Mouse (Mus musculus): Measurements from ENCODE around the gene Habp2.
A peak's percentile ranks its signal among the peaks of the same experiment; 100 is the strongest.

Gene Habp2

DNA sequence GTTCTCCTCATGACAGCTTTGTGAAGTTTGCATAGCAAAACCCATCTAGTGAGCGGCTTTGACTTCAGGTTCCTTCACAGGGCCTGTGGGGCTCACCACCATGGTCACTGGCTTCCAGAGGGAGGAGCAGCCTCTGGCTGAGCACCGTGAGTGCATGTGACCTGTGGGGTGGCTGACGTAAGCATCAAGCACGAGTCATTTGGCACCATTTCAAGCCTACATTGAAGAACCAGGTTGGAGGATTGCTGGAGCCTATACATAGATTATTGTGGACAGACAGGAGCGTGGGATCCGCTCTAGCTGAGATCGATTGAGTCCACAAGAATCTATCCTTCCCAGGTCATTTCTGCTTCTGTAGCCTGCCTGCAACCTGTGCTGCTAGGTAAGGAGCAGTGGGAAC lies at the start of gene Habp2:
TSS of gene Habp2 (plus strand) at position 272 of the 400 bp plus-strand sequence.
- no peak for DNase-seq (ENCODE audit: low spot score in 2 of 2)

DNA sequence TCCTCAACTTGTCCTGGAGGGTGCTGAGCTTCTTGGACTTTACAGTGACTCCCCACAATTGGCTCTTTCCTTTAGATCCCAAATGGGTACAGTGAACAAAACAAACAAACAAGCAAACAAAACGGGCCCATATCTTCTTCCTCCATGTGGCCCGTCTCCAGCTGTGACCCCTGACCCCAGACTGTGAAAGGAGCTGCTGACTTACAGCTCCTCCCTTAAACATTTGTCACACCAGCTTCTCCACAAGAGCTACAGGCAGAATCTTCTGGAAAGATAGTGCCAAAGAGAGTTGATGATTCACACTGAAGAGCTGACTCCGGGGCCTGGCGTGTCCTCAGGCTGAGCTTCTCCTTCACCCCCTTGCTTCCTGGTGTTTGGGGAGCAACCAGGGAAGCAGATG lies 48.4 kb upstream of the Habp2 start:
- DNase-seq (ENCODE audit: low spot score in 2 of 2) = no peak

- DNase-seq (ENCODE audit: low spot score in 2 of 2) = no peak
Measured at GRCm38 (mm10) chr19:56245201-56245600, 41.7 kb upstream of the Habp2 start.

- no peak for DNase-seq (ENCODE audit: low spot score in 2 of 2)
Measured at GRCm38 (mm10) chr19:56252815-56253214, 34.1 kb upstream of the Habp2 start.

DNA sequence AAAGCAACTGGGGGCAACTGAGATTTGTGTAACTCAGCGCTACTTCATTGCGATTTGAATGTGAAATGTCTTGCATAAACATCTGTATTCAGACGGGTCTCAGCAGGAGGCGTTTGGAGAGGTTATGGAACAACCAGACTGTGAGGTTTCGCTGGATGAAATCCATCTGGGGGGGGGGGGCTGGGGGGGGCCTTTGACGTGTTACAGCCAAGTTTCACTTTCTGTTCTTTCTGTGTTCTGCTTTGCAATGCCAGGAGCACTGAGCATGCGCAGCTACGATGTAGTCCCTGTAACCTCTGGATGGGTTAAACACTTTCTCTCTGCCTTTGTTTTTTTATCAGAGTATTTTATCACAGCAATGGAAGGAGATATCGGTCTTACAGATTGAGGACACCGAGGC lies 33.7 kb upstream of the Habp2 start:
- no peak for DNase-seq (ENCODE audit: low spot score in 2 of 2)

DNA sequence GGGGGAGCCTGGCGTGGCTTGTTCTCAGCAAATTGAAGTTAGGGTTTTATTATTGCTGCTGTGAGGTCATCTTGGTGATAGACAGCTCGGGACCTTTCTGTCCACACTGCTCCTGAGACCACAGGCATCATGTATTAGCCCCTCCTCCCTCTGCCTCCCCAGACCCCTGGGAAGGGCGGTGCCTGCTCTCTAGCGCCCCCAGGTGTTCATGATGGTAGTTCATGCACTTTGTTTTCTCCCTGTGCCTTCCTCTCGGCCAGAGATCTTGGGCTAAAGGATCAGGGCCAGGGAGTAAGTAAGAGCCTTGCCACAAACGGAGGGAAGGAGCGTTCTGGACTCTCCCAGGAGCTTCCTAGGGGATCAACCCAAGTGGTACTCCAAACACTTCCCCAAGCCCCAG lies 32.2 kb upstream of the Habp2 start:
- DNase-seq (ENCODE audit: low spot score in 2 of 2) = no peak

- DNase-seq (ENCODE audit: low spot score in 2 of 2) = no peak
Measured at GRCm38 (mm10) chr19:56255506-56255905, 31.4 kb upstream of the Habp2 start.

DNA sequence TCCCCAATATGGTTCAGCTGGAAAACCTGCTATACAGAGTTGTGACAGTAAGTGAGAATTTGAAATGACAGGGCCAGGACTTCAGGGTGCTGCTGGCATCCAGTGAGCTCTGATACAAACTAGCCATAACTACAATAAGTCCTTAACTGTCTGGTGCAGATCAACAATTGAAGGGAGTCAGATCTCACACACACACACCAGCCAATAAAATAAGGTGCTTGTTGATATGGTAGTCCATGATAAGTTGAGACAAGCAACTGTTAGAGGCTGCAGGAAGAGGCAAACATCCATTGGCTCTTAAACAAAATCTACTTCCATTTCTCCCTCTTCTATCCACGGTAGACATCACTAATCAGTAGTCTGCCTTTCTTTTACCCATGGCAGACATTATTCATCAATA lies 30.7 kb upstream of the Habp2 start:
- no peak for DNase-seq (ENCODE audit: low spot score in 2 of 2)

- no peak for DNase-seq (ENCODE audit: low spot score in 2 of 2)
Measured at GRCm38 (mm10) chr19:56256741-56257140, 30.2 kb upstream of the Habp2 start.

DNA sequence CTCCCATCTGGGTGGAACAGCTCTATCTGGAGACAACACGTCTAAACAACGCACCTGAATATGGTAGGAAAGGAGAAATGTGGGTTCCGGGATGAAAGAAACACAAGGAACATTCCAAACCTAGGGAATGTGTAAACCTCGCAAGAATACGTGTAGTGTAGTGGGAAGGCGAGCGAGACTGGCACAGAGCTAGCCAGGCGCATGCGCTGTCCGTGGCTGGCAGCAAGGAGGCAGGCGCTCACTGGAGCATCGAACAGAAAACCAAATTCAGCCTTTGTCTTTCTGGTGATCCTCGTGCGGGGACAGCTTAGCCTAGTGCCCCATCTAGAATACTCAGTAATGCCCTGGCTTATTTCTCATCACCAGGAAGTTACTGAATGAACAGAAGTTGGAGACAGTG lies 23.2 kb upstream of the Habp2 start:
- DNase-seq (ENCODE audit: low spot score in 2 of 2) = no peak

- DNase-seq (ENCODE audit: low spot score in 2 of 2) = no peak
Measured at GRCm38 (mm10) chr19:56264175-56264574, 22.8 kb upstream of the Habp2 start.

- no peak for DNase-seq (ENCODE audit: low spot score in 2 of 2)
Measured at GRCm38 (mm10) chr19:56265149-56265548, 21.8 kb upstream of the Habp2 start.

- no peak for DNase-seq (ENCODE audit: low spot score in 2 of 2)
Measured at GRCm38 (mm10) chr19:56272081-56272480, 14.9 kb upstream of the Habp2 start.

DNA sequence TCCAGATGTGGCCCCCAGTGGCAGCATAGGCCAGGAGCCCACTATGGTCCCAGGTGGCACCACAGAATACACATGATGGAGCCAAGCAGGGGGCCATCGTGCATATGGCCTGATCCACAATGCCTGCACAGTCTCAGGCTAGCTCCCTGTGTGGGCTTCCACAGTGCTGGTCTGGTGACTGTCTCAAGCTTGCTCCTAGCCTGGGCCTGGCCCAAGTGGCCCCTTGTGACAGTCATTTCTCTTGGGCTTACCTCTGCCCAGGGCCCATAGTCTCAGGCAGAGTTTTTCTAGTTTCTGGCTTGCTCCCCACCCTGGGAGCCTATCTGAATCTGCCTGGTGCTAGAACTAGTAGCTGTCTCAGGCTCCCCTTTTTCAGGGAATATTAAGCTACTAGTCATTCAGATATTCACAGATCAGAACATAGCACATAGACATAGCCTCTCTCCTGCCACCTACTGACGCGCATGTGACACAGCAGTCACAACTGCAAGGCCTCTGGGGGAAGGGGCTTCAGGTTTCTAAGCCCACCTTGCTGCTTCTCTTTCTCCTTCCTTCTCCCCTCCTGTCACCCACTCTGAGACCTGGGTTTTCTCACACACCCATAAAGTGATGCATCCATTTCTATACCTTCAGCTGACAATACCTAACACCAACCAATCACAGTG lies 9.7 kb upstream of the Habp2 start:
- DNase-seq (ENCODE audit: low spot score in 2 of 2) = no peak

DNA sequence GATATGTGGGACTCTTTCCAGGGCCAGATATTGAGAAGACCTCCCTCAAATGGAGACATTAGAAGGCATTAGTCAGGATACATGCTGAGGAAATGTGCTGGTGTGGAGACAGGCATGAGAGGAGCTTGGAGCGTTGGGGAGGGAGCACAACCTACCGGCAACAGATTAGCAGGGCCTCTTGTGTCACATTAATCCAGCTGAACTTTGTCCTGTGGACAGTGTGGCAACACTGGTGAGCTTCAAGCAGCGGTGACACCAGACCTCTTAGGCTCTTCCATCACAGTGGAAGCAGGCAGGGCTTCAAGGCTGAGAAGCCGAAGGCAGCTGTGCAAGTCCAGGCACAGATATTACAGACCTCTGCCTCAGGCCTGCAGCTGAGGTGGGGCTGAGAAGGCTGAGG lies 9.0 kb upstream of the Habp2 start:
- no peak for DNase-seq (ENCODE audit: low spot score in 2 of 2)

GRCm38 (mm10) chr19:56278366-56278765 lies 8.6 kb upstream of the Habp2 start:
- DNase-seq (ENCODE audit: low spot score in 2 of 2) = no peak

DNA sequence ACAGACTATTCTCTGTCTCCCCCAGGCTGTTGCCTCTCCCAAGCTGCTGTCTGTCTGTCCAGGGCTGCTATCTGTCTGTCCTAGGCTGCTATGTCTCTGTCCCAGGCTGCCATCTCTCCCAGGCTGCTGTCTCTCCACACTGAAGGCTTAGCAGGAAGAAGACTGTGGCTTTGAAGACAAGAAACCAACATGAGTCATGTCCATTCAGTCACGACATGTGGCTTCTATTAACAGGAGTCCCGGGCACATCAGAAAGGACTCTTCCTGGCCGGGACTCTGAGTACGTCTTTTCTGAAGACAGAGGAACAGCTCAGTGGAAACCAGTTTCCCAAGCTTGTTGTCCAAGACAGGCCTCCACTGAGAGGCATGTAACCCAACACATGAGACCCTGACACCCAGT lies 1.7 kb upstream of the Habp2 start:
- DNase-seq (ENCODE audit: low spot score in 2 of 2) = no peak

GRCm38 (mm10) chr19:56287580-56288367 lies 837 bp downstream of the Habp2 start:
- no peak for DNase-seq (ENCODE audit: low spot score in 2 of 2)

DNA sequence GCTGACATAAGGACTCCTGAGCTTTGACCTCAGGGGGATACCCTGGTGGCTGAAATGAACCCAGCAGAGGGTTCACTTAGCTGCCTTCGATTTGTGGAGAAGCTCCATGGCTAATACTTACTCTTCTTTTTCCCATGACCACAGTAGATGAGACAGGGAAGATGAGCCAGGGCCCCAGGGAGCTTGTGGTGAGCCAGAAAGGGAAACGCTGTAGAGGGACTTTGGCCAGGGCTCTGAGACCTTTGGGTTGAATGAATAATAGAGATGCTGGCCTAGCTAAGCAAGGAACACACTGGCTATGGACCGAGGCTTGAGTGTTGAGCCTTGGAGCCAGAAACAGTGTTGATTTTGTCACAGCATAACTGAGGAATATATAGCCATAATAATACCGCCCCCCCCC lies 1.5 kb downstream of the Habp2 start:
- no peak for DNase-seq (ENCODE audit: low spot score in 2 of 2)

DNA sequence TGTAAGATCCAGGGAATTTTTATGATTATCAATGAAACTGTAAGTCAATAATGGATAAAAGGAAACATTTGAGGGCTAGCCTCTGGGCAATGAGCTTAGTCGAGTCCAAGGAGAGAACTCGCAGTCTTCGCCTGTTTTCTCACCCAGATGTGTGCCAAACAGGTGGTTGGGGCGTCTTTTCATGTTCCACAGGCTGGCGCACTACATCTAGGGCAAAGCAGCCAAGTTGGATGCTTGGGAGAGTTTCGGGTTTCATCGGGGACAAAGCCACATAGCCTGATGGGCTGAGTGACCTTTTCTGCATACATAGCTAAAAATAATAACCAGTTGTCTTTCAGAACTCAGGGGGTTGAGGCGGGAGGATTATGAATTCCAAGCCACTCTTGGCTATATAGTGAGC lies 2.7 kb downstream of the Habp2 start:
- DNase-seq (ENCODE audit: low spot score in 2 of 2) = no peak

DNA sequence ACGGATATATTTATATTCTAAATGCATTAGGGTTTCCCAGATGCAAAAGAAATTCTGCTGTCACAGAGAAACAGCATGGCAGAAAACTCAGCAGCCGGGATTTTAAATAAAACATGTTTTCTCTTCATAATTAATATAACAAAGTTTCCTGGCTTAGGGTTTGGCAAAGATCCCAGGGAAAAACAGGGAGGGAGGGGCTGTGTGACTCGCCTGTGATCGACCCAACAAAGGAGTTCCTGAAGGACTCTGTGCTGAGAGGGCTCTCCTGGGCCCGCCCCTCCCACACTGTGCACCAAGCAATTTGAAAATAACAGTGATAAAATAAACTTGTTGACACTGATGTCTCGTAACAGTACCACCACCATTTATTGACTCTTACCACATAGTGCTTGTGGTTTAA lies 5.0 kb downstream of the Habp2 start:
- no peak for DNase-seq (ENCODE audit: low spot score in 2 of 2)

- no peak for DNase-seq (ENCODE audit: low spot score in 2 of 2)
Measured at GRCm38 (mm10) chr19:56292335-56292734, 5.4 kb downstream of the Habp2 start.

DNA sequence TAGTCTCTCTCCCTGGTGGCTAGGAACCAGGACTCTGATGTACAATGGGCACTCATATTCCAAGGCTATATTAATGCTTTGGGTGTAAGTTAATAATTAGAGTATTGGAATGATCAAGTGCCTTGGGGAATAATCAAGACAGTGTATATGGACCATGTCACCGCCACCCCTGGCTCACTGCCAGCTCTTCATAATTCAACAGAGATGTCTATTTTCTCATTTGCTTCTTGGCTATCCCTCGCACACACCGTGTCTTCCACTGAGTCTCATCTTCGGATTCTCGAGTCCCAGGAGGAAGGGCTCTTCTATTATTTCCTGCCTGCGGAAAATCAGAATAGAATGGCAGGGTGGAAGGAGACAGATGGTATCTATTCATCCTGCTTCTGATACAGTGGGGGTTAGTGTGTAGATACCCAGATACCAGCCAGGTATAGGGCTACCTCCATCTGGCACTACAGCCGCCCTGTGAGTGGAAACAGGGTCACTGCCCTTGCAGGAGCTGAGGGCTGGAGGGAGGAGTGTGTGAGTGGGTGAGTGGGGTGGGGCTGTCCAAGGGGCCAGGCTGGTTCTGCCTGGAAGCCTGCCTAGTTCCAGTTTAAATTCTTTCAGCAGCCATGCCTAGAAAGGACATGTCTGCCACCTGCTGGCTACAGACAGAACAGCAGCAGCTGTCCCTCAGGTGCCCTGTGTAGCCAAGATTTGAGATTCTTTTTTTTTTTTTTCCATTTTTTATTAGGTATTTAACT lies 7.9 kb downstream of the Habp2 start:
- DNase-seq (ENCODE audit: low spot score in 2 of 2) = peak; percentile 67 to 68
